Mouse (Mus musculus): ENCODE results near the gene Cyp4a10.

DNA sequence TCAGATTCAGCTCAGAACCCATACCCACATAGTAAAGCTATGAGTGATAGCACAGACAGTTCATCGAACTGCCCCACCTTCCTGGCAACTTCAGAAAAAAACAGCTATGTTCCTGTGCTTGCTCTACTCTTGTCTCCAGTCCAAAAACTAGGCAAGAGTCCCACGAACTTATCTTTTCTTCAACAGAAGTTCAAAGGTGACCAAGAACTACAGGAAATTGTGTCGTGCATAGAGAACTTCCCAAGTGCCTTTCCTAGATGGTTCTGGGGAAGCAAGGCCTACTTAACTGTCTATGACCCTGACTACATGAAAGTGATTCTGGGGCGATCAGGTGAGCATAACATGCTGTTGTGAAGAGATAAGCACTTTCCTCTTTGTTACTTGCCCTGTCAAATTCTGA is 1.4 kb downstream of the Cyp4a10 start:
- TF ChIP-seq GATA1 (IDR thresholded peaks at IDR 0.05; ENCODE audit: borderline replicate concordance, low read length), result no peak
- TF ChIP-seq FLI1 (IDR thresholded peaks at IDR 0.05; ENCODE audit: low read length), result no peak
